Mouse (Mus musculus) lung, postnatal 0 days (tissue): ENCODE measurements around the gene Rrp9.

Source experiments
- CTCF ChIP-seq: IDR thresholded peaks from 2 replicates; pipeline ENCODE4 v1.5.1; 2016; ENCODE audit warnings: antibody characterized with exemption, mild to moderate bottlenecking
- EP300 ChIP-seq: IDR thresholded peaks from 2 replicates; pipeline ENCODE4 v1.6.1; 2016; ENCODE audit warnings: antibody characterized with exemption, mild to moderate bottlenecking, control low read depth

- TF ChIP-seq CTCF (no peak), EP300 (no peak)
These were observed 10.1 kb upstream of the Rrp9 start, which contains the start of gene Gpr62 for GRCm38 (mm10) chr9:106465571-106466200.
